Mouse (Mus musculus) adipose tissue, adult 10 weeks (tissue): ENCODE measurements around the gene Gm10778. TPM values are rescaled to one million over a fixed set of nuclear protein-coding genes. Genes with fewer than 3 reads are reported as not detected.

Experiments
- polyA plus RNA-seq: library from polyadenylated mRNA; stranded (reverse); fragments of 350-450 nt; fragmentation: Illumina TruSeq; extraction: RNeasy Lipid Tissue Mini Kit (QIAGEN cat#74804); gene quantifications from one replicate; pipeline ENCODE4 v1.2.3, GENCODE M21; 2014; ENCODE audit warnings: low read depth, low replicate concordance

The Gm10778 gene
- polyA plus RNA-seq = 3.5 TPM

GRCm38 (mm10) chr10:81648803-81649775, at the start of gene Gm10778:
Gene Gm10778, plus strand, starts transcription at chr10:81649059.

GRCm38 (mm10) chr10:81600738-81601203, 48.1 kb upstream of the Gm10778 start, which contains the start of gene Tle6:
Gene Tle6, minus strand, starts transcription at chr10:81601073.

DNA sequence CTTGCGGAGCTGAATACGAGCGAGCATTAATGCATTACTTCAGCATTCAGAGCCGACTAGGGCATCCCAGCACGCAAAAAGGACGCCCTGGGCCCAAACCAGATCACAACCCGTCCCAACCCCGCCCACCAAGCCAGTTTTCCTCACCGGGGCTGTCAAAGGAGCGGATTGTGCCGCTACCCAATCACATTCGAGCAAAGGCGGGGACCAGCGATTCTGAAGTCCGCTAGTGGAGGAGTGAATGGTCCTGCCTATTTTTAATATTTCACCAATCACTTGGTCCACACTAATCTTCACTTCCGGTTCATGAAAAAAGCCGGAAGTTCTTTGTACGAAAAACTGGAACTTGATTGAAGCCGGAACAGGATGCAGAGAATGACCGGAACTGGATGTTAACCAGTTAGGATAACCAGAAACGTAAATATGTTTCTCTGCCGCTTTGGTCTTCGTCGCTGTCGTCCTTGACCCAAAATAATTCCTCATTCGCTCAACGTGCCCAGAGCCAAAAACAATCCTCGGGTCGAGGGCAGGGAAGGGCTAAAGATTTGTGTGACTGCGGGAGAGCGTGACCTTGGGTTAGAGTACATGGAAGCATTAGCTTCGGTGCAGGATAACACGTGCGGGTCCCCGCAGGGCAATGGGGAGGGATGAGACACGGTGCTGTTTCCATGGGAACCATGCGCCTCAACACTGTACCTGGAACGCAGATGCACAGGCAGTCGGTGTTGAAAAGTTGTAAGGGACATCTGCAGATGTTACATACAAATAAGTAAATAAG, 42.7 kb upstream of the Gm10778 start, which contains the start of gene BC025920:
BC025920 (plus strand) TSS at position 297 of the 778 bp plus-strand sequence.

DNA sequence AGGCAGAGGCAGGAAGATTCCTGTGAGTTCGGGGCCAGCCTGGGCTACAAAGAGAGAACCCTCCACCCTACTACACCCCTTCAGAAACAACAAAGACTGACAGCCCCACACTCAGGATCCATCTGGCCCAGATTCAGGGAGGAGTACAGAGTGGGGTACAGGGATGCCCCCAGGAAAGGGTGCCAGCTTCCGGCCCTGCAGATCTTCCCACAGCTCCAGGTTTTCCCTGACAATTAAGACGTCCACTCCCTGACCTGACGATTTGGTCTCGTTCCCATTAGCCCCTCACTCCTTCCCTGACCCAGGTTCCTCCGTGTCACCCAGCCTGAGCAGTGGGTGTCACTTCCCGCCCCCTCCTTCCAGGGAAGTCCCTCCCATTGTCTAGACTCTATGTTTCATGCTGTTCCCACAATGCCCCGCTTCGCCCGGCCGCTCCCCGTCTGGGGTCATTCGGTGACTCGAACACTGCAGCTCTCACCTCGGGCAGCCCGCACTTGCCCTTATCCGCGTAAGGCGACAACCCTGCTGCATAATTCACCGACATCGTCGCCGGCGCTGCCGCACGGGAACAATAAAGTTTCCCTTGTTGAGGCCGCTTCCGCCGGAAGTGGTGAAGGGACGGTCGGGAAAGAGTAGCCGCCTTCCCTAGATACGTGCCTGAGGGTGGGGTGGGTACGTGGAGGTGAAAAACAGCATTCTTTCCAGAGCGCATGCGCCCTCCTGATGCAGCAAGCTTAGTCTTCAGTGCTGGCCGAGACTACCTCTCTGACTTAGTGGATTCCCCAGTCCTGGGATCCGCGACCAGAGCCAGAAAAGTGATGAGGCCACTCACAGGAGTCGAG, 21.6 kb upstream of the Gm10778 start, which contains the start of gene Sirt6:
Sirt6 (minus strand) TSS at position 804 of the 842 bp plus-strand sequence.

DNA sequence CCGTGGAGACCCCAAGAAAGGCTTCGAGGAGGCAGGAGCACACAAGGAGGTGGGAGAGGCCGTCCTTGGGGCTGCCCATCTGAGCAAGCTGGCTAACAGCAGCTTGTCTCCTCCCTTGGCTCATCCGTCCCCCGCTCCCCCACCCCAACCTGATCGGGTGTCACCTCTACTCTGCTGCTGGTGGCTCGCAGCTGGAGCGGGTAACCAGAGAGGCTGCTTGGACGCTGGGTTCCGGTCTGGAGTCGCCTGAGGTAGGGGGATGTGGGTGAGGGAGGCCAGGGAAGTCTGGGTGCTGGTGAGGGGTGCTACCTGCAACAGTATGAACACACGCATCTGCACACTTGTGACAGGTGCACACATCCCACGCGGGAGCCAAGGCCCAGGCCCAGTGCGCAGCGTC, 20.5 kb upstream of the Gm10778 start, which contains the start of gene Ankrd24:
Ankrd24 (plus strand) TSS at position 151 of the 400 bp plus-strand sequence.

GRCm38 (mm10) chr10:81704531-81705301, 55.9 kb downstream of the Gm10778 start, which contains the start of gene Zfp433:
Gene Zfp433, plus strand, starts transcription at chr10:81704825.

Other genes with a start within 250 kb of the Gm10778 start
- 48.7 TPM for gene Nfic, start 193.4 kb upstream of the Gm10778 start, polyA plus RNA-seq
- 1.2 TPM for gene Celf5, start 166.3 kb upstream of the Gm10778 start, polyA plus RNA-seq
- 50.8 TPM for gene Ncln, start 152.7 kb upstream of the Gm10778 start, polyA plus RNA-seq
- 0.93 TPM for gene S1pr4, start 148.9 kb upstream of the Gm10778 start, polyA plus RNA-seq
- 2.9 TPM for gene Gna15, start 124.8 kb upstream of the Gm10778 start, polyA plus RNA-seq
- 118 TPM for gene Gna11, start 103.9 kb upstream of the Gm10778 start, polyA plus RNA-seq
- 286 TPM for gene Aes, start 89.6 kb upstream of the Gm10778 start, polyA plus RNA-seq
- 45.0 TPM for gene Tle2, start 74.5 kb upstream of the Gm10778 start, polyA plus RNA-seq
- 15.3 TPM for gene Tle6, start 48.0 kb upstream of the Gm10778 start, polyA plus RNA-seq
- gene BC025920, start 42.8 kb upstream of the Gm10778 start, polyA plus RNA-seq = 3.6 TPM
- 18.6 TPM for gene Sirt6, start 21.3 kb upstream of the Gm10778 start, polyA plus RNA-seq
- 21.9 TPM for gene Ankrd24, start 20.5 kb upstream of the Gm10778 start, polyA plus RNA-seq
- gene Zfp433, start 55.8 kb downstream of the Gm10778 start, polyA plus RNA-seq = 4.7 TPM
- 4.1 TPM for gene Gm3055, start 122.1 kb downstream of the Gm10778 start, polyA plus RNA-seq
- 1.2 TPM for gene Gm4767, start 163.1 kb downstream of the Gm10778 start, polyA plus RNA-seq
- gene Gm32687, start 214.9 kb downstream of the Gm10778 start, polyA plus RNA-seq = 5.6 TPM